Mouse (Mus musculus): Measurements from ENCODE around the gene Ptprd.

Ptprd gene

DNA sequence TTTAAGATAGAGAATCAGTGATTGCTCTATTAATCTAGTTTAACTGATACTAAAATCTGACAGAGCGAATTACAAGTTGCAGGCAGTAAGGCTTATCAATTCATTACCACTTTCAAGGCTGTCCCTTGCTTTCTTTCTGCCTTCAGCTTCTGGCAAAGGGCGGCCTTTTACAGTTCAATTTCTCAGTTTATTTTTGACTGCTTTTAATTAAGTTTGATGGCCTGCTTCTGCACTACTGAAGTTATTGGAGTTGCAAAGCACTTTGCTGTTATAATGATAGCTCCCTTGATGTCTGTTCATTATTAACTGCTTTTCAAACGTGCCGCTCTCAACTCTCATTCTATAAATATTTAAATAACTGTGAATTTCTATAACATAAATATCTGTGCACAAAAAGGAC is 673.9 kb downstream of the Ptprd start:
- DNase-seq = no peak

- no peak for DNase-seq
Observed at GRCm38 (mm10) chr4:77537336-77537735, 674.4 kb downstream of the Ptprd start.

DNA sequence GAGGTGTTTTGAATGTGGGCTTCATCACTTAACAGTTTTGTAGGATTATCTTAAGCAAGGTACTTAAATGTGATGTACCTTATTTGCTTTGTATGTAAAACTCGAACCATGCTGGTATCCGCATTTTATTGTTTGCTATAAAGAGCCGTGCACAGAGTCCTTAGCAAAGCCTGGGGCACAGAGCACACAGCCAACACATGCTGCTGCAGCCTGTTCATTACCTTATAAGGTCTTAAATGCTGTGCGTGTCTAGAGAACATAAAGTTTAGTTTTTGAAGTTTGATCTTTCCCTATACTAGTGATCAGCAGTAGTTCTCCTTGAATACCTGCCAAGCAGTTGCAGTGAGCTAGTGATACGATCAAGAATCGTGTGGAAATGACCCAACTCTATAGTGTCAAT is 676.2 kb downstream of the Ptprd start:
- no peak for DNase-seq

DNA sequence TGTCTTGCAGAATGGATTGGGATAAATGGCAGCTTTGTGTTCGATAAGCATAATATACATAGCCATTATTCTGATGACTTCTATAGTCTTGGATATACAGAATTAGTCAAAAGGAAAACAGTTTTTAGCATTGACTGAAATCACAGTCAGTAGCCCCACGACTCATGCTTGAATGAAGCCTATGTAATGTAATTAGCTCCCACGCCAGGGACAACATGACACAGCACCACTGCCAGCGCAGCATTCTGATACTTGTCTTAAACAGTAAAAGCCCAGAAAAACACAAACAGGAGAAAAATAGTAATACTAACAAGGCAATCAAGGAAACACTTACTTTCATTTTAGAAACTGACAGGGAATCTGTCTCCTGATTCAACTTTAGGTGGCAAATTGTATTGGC is 677.2 kb downstream of the Ptprd start:
- no peak for DNase-seq

DNA sequence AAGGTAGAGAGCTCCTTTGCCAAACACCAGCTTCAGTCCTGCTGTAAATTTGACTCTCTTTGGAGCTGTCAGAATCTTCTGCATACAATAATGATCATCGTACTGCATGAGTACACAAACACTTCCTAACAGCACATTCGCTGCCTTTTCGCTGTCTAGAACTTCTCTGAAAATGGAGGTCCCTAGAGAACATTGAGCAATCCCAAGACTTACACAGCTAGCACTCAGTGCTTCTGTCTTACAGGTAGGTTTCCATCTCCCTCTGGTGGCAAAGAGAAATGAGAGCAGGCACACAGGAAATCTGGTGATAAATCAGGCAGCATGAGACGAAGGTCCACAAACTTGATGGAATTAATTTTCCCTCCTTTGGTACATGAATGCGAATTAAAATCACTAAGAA is 692.6 kb downstream of the Ptprd start:
- DNase-seq = no peak

DNA sequence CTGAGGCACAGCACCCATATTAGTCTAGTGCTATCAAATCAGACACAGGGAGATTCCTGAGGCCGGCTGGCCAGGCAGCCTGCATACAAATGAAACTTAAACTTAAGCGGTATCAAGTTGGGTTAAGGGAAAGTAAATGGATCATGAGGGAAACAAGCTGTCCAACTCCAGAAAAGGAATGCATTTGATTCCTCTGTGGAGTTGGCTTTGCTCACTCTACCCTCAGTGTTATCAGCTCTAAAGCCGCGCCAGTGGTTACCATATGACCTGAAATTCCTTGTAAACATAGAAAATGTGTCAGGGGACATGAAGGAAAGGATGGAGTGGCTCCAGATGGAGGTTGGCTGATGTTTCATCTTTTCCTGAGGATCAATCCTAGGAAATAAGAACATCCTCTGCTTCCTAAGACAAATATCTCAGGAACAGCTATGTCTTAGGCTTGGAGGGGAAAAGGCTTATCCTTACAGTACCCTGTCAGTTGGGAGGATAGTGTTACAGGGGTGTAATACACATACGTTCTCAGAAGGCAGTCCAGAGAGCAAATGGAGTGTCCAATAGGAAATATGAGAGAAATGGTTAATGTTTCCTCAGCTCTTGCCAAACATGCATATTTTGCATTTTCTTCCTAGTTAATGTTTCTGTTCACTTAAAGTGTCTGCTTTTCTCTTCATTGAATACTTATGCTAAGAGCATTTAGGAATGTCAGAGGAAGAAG is 697.7 kb downstream of the Ptprd start:
- DNase-seq = no peak

DNA sequence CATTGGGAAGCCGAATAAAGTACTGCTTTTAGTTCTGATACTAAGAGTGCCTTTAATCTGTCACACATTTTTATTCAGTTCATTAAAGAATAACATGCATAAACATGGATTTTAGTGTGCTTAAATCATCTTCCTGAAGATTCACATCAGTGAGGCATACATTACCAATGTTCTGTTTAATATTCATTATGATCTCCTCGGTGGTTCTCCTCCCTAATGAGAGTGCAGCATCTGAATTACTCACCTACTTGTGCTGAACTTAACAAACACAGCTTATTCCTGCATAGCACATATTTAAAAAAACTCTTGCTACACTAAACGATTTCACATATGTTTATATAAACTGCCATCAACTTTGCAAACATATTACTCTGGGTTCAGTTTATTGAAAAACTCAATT is 698.7 kb downstream of the Ptprd start:
- DNase-seq = no peak

DNA sequence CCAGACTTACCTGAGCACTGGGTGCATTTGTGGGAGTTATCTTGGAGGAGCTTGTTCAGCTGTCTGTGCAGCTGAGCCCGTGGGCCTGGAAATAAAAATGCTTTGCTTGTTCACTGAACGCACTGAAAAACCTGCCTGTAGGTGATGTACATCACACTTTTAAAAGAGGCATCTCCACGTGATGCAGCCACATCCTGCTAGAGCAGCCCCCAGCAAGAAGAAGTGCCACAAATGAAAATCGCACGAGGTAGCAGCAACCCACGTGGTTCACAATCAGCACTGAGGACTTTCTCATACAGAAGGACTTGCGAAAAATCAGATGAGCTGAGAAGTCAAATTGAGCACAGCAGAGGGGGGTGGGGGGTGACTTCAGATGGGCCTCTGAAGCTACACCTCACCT is 757.7 kb downstream of the Ptprd start:
- DNase-seq = no peak

DNA sequence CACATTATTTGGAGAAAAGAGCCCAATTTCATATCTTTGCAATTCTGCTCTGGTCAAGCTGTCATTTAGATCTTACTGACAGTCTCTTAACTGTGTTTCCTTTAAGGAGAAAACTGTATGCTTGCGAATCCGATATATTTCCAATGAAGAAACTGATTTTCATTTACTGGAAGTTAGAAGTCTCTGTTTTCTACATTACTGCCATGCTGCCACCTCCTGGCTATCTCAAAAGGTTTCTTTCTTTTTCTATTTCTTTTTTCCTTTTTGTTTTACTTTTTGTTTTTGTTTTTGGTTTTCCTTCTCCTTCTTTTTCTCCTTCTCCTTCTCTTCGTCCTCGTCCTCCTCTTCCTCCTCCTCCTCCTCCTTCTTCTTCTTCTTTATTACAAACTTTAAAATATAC is 812.6 kb downstream of the Ptprd start:
- no peak for DNase-seq

GRCm38 (mm10) chr4:77361728-77362127 is 850.0 kb downstream of the Ptprd start:
- no peak for DNase-seq

GRCm38 (mm10) chr4:77327198-77327597 is 884.6 kb downstream of the Ptprd start:
- DNase-seq = no peak

GRCm38 (mm10) chr4:77317060-77317680 is 894.6 kb downstream of the Ptprd start:
- no peak for DNase-seq

DNA sequence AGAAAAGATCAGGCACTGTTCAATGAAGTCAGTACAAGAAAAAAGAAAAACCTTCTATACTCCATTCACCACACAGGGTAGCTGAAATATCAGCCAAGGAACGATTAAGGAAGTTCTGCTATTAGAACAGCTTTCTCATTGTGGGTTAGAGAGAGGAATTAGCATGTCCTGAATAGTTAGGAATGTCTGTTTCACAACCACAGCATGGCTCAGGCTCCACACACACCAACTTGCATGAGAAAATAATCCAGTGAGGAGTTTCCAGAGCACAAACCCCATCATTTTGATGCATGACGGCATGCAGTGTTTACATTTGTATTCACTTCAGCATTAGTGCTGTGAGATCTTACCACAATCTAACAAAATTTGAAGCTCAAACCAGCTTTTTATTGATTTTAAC is 895.1 kb downstream of the Ptprd start:
- DNase-seq = no peak

GRCm38 (mm10) chr4:77310127-77310788 is 901.5 kb downstream of the Ptprd start:
- no peak for DNase-seq

DNA sequence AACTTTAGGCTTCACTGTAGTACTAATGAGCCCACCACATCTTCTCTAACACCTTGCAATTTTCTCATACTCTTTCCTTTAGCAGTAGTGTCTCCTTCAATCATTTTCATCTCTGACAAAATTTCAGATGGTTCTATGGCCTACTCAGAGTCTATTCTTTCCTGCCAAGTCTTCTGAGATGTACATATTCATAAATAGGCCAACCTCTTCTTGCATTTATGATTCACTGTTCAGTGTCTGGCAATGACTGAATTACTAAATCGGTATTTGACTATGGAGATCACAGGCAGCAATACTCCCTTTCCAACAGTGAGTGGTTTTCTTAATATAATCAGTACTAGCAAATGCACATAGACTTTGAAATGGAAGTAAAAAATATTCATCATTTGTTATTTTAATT is 928.3 kb downstream of the Ptprd start:
- no peak for DNase-seq

DNA sequence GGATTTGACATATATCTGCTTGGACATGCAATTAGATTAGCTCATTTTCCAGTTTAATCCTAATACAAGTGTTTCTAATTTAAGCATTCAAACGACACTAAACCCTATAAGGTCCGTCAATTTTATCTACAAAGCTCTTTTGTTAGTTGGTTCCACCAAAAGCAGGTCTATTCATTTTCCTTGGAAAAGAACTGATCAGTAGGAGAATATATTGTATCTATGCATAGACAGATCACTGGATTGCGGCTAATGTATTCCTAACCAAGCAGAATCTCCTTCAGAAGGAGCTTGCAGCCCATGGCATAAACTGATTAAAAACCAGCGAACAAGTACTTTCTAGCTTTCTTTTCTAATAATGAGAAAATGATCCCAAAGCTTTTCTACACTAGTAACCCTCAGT is 933.8 kb downstream of the Ptprd start:
- DNase-seq = no peak

- DNase-seq = no peak
Observed at GRCm38 (mm10) chr4:77259972-77260290, 951.8 kb downstream of the Ptprd start.

- no peak for DNase-seq
Observed at GRCm38 (mm10) chr4:77259250-77259971, 952.4 kb downstream of the Ptprd start.

- no peak for DNase-seq
Observed at GRCm38 (mm10) chr4:77251188-77251587, 960.6 kb downstream of the Ptprd start.

DNA sequence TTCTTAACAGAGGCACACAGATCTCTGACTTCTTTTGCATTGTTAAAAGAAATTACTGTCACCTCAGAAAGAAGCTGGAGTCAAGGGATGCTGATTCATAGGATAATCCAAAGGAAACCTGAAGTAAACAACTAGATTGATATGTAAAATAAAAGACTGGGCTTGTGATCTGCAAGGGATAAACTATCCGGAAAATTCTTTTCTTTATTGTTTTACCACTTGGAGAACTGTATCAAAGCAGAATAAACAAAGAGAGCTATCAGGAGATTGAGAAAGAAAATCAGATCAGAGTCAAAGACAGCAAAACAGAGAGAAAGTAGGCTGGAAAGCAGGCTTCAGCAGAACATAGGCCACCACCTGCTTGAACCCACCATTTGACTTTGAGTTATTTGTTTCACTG is 962.0 kb downstream of the Ptprd start:
- no peak for DNase-seq

- no peak for DNase-seq
Observed at GRCm38 (mm10) chr4:77248918-77249317, 962.8 kb downstream of the Ptprd start.

DNA sequence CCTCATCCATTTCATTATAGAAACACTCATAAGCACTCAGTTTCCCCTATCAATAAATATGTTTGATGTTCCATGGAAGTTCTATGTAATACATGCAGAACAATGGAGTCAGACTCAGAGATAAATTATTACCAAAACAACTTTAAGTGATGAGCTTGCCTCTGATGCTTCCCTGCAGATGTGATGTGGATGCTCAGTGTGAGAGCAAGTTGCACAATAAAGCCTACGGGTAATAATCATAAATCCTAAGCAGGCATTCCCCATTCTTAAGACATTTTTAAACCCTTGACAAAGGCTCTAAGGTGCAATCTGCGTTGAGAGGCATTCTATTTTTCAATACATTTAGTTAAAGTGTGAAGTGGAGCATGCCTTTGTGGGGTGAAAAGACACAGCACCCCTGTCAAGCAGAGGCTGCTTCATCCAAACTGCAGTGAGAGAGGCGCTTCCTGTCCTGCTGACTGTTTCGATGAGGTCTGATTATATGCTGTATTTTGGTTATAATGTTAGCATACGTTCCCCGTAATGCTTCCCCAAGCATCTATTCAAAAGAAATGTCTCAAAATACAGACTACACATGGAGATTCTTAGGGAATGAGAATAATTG is 969.8 kb downstream of the Ptprd start:
- no peak for DNase-seq

DNA sequence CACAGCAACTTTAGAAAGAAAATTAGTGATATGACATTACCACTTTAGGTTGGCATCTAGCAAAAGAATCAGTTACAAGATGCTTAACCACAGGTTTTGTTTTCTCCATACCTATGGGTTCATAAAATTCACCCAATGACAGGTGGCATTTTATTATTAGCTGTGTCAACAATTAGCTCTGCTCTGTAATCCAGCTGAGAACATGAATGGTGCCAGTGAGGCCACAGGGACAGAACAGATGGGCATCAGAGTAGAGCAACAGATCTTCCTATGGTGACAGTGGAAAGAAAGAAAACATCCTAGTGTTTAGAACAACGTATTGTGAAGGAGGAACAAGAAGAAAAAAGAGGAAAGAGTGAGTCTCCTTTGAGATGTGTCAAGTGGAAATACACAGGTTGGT is 973.6 kb downstream of the Ptprd start:
- DNase-seq = no peak

Measured in thymus, postnatal 36 days (tissue).